Mouse (Mus musculus) spleen, postnatal 36 days (tissue): Measurements from ENCODE around the gene Eif3m.

Experiments
- DNase-seq, 2 experiments: peaks; one replicate each; pipeline ENCODE4 v3.0.0; 2022; ENCODE audit warnings: low spot score in 2 of 2, mixed read lengths in 1 of 2

The Eif3m gene

DNA sequence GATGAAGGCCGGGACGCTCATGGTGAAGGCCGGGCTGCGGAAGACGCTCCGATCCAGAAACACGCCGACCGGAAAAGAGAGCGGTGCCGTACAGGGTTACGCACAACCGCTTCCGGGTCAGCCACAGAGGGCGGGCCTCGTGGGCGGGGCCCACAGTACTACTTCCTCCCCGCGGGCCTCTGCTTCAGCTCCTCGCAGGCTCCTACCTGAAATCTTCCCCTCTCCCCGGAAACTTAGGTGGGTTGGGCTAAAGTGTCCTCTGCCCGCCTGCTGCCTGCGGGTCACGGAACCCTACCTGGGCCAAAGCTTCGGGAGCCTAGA is at the start of gene Eif3m:
Gene Eif3m, minus strand, starts transcription at position 114 of the 321 bp plus-strand sequence.
- DNase-seq: peak; percentile 93 to 94

DNA sequence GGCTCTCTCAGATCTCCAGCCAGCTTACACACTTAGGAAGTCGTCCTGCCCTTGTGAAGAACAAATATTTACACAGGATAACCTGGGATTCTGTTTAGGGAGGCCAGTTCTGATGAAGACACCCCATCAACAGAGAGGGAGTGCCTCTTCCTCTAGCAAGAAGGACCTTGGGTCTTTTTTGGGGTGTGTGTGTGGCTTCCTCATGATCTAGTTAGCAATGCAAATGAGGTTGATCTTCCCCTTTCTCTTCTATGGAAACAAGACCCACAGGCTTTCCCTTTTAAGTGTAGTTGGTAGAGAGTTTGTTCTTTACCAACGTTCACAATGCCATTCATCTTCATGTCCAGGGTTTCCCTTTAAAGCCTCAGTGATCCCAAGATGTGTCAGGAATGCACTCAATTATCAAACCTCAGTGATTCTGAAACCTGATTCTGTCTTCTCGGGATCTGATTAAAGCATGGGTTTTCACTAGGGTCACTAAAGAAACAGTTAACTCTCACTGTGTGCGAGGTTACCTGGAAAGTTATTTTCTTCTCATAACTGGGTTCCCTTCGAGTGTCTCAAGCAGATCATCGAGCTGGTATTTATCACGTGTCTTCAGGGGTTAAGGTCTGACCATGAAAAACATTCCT is 46.0 kb upstream of the Eif3m start:
- peak; percentile 13 to 14 for DNase-seq

DNA sequence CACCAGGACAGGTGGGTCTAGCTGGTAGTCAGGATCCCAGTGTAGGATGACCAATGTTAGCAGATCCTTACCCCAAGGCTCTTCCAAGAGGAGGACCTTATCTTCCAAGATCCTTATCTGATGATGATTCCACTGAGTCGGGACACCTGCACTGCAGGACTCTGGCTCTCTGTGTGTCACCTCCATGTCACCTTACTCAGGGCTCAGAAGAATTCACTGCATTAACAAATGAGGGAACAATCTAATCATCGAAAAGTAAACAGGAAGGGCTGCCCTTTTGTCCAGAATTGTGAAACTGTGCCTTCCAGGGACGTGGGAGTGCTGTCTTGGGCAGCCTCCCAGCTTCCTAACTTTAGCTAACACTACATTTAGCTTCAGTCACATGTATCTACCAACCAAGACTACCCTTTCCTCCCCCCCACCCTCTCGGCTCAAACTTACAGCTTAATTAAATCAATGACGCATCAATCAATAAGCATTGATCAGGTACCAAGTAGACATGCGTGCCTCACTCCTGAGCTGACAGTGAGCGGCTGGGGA is 41.8 kb upstream of the Eif3m start:
- DNase-seq: no peak

DNA sequence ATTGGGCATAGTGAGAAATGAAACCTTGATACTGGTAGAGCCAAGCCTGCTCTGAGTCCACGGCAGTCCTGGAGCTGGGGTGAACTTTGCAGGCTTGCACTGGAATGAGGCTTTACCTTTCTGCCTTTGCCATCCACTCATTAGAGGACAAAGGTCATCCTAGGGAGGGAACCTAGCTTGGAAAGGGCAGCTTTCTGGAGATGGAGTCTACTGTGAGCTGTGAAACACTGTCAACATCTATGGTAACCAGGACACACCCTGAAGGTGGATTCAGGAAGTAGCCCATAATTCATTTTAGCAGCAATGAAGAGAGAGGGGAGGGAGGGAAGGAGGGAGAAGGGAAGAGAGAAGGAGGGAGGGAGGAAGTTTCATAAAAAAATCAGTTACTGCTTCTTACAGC is 38.6 kb upstream of the Eif3m start:
- DNase-seq: no peak

DNA sequence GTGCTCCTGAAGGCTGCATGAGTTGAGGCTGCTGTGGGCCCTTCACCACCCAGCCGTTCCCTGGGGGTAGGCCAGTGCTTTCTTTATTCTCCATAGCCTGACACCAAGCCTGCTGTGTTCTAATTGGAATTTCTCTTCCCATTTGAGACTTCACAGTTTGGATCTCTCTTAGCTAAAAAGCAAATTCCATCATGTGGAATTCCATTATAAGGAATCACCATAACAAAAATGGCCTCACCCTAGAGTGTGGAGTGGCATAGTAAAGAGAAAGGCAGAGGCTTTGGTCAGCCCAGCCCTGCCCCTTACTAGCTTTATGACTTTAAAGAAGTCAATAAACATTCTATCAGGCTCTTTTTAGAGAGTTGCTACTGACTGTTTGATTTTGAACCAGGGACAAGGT is 31.4 kb upstream of the Eif3m start:
- no peak for DNase-seq

DNA sequence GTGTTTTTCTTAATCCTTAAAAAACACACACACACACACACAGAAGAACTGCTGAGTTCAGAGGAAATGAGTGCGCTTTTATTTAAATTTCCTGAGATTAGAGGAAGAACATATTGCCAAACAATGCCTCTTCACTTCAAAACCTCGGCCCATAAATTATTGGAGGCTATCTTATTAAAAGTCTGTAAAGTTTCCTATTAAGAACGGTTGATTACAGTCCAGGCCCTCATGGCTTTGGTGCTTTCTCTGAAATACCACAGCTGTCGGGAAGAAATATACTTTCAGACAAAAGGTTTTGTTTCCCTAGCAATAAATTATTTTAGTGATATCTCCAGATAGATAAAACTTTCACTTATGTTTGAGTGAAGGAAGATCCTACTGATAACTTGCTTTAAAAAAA is 26.3 kb upstream of the Eif3m start:
- no peak for DNase-seq

DNA sequence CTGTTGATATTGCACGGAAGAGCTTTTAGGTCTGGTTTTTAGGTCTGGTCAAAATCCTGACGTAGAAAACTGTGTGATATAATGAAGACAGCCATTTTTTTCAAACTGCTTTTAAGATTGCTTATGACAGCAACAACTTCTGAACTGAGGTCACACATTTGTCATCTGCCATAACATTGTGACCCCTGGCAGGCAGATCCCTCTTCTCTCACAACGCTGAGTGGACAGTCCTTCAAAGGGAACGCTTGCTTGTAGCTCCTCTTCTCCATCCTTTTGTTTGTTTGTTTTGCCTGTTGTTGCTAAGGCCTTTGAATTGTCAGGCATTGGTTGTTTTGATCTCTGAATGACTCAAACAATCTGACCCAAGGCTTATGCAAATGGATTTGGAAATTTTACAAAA is 24.0 kb upstream of the Eif3m start:
- DNase-seq: no peak

DNA sequence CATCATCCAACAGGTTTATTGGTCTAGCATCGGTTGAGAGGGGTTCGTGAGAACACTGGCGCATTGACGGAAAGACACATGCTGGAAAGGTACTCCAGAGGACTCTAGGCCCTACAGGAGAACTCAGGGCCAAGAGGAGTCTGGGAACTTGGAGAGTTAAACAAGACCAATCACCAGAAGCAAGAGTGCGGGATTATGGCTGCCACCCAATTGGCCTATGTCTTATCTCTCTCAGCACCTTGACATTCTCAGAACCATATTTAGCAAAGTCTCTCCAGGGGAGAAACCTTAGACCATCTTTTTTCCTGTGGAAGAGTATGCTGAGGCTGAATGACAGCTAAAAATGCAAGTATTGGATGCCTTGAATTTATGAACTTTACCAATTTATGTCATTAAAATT is 22.0 kb upstream of the Eif3m start:
- no peak for DNase-seq

DNA sequence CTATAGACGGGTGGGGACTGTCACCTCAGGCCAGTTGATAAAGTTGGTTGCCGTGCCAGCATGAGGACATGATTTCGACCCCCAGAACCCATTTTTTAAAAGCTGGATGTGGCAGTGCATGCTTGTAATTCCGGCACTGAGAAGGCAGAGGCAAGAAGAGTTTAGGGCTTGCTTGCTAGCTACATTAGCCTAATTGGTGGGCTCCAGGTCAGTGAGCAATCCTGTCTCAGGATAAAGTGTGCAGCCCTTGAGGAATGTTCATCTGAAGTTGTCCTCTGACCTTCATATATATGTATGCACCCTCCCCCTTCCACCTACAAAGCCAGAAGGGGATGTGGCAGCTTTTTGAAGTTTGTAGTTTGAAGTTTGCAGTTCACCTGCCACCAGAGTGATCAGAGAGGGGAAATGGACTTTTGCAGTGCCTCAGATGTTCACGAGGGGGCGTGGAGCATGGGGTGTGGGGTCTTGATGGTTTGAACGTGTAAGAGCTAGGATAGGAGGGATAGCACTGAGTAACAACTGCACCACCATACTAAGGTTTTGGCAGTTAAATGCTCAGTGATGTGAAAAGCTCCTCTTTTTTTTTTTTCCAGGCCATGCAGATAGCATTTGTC is 21.2 kb upstream of the Eif3m start:
- no peak for DNase-seq

DNA sequence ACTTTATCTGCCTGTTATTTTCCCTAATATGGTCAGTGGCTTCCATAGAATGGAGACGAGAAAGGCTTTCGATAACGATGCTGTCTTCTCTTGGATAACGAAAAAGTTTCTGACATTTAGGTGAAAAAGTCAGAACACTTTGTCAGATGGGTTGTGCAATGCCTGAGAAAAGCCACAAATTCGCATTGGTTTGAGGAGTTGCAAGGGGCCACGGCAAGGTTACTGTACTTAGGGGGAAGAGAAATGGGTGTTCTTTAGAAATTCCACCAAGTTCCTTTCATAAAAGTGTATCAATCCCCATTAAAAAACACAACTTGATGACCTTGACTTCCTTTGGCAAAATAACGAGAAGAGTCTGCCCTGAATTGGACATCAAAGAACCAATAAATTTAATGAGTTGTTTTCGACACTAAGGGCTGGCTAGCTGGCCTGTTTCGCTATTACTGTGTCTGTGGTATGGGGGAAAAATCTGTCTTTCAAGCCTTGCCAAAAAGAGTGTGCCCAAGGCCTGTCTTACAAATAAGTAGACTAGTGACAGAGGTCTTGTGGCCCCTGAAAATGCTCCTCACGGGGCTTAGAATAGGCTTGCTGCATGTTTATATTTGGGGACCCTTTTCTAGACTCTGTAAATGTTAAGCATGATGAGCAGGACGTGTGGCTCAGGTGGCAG is 19.7 kb upstream of the Eif3m start:
- DNase-seq: no peak

DNA sequence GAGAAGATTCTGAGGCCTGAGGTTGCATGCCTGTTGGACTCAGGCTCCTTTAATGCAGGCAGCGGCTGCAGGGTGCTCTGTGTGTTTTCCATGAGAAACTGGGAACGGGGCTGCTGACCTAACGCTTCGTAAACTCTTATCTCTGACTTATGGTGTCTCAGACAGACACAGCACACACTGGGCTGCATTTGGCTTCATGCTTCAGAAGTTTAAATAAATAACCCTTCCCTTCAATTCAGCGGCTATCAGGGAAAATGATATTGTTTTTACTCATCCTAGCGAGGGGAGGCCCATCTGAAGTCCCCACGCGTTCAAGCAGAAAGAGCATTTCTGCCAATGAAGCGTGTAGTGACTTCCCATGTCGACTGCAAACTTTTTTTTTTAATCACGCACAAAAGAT is 19.1 kb upstream of the Eif3m start:
- DNase-seq: no peak

DNA sequence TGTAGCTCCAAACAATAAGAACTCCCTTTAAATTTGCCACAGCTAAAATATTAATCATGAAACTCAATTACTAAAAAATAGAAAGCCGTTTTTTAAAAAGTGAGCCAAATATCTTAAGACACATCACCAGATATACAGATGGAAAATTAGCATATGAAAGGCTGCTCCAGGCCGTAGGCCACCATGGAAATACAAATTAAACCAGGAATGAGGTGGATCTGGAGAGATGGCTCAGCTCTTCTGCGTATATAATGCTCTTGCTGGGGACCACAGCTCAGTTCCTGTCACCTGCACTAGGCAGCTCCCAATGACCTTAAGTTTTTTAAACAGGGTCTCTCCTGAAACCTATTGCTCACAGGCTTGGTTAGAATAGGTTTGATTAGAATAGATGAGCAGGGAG is 17.2 kb upstream of the Eif3m start:
- DNase-seq: no peak

DNA sequence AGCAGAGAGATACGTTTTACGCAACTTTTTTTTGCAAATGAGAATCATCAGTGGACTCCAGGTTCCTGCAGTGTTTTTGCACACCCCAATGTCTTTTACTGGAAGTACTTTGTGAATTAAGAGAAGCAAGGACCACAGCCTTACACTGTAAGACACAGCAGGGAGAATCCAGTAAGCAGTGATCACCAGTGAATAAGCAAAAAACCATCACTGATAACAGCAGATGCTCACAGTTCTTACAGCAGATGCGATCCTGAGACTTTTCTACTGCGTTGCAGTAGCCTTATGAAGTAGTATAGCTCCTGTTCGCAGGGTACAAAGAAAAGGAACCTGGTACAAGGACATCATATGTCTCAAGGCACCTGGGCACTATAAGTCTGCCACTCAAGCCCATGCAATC is 13.6 kb upstream of the Eif3m start:
- no peak for DNase-seq

DNA sequence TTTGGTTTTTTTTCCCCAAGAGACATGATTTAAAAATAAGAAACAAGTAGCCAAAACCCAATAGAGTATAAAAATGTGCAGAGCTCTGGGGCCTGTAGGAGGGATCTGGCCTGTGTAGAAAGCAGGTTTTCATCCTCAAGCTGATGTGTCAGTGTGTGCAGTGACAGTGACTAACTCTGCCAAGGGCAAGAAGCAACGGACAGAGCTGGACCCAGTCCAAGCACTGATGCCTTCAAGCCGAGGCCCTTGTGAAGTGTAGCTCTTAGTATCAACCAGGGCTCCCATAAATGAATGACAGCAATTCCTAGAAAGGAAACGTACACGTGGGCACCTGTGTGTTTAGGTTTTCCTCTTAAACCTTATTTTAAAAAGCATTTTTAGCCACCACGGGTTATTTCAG is 11.9 kb upstream of the Eif3m start:
- no peak for DNase-seq

DNA sequence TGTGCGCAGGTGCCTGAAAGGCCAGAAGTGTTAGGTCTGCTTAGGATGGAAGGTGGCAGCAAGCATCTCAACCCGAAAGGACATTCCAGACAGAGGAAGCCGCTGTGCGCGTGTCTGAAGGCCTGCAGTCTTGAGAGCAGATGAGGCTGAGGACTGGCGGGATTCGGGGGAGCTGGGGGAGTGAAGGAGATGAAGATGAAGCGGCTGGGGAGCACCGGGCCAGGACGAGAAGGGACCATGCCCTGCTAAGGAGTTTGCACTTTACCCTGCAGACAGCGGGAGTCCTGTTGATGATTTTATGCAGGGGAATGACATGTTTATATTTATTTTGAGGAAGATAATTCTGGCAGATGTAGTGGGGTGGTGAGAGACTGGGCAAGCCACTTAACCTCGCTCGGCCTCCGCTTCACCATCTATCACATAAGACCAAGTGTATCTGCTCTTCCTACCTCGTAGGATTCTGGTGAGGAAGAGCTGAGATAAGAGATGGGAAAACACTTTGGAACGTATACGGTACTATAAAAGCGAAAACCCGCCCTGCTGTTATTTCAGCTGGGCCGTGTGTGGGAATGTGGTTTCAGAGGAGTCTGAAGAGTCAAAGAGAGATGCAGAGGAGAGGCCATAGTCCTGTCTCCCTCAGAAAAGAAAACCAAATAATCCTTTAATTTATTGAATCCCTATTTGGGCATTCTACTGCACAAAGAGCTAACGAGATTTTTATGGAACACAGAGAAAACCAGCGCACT is 10.2 kb upstream of the Eif3m start:
- no peak for DNase-seq

DNA sequence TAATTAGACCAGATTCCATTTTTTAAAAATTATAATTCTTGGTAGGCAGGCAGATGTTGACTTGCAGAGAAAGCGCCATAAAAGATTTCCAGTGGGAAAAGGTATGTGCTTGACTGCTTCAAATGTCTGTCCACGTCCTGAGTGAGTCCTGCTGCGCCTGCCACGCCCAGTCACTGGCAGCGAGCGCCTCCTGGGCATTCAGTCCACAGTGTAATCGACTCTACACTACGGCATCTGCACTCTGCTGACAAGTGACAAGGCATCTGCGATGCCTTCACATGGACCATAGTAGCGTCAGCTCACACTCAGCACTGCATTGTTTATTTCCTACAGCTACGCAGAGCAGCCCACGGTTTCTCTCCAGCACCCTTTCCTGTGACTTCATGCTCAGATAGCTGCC is 8.7 kb upstream of the Eif3m start:
- DNase-seq: peak in 1 of 2 experiments; percentile 57

DNA sequence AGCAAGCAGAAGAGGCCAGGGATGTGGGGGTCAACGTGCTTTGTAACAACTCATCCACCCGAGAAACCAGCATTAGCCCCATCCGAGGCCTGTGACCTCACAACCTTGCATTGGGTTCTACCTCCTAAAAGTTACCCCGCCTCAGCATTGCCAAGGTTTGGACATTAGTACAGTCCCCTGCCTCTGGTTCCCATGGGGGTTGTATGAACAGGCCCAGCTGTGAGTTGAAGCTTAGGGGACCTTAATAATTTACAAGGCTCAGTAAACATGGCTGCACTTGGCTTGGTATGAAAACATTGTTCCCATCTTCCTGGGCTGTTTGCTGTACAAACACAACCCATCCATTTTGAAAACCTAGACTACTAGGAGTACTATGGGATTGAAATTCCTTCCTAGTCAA is 6.9 kb upstream of the Eif3m start:
- no peak for DNase-seq

DNA sequence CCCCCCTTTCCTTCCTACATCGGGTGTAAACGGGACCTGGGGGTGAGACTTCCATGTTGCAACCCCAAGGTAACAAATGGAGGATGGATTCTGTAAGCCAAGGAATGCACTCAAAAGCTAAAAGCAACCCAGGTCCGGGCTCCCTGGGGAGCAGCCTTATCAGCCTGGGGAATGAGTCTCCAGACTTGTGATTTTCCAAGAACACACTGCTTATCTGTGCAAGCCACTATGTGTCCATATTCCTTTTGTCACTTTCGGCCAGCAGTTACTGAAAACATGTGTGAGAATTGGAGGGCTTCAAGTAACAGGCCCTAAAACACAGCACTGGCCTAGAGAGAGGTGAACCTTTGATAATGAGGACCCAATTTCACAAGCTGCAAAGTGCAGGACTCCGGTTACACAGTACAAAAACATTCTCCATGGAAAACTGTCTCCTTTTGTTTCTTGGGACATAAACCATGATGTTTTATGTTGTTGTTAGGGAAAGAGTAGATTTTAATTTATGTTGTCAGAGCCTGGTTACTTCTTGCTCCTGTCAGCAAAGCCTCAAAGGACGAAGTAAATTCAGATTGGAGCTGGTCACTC is 6.2 kb upstream of the Eif3m start:
- DNase-seq: peak in 1 of 2 experiments; percentile 24

DNA sequence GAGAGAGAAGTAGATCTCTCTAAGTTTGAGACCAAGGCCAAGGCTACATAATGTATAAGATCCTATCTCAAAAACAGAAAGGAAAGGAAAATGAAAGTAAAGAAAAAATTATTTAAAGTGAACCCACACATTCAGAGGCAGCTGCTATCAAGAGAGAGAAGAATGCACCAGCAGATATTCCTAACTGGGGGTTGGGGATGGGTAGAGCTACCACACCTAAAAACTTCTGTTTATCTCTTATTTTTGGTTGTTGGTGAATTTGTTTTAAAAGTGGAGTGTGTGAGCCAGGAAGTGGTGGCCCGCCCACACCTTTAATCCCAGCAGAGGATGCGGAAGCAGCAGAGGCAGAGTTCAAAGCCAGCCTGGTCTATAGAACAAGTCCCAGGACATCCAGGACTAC is 5.0 kb upstream of the Eif3m start:
- DNase-seq: peak; percentile 23 to 46

DNA sequence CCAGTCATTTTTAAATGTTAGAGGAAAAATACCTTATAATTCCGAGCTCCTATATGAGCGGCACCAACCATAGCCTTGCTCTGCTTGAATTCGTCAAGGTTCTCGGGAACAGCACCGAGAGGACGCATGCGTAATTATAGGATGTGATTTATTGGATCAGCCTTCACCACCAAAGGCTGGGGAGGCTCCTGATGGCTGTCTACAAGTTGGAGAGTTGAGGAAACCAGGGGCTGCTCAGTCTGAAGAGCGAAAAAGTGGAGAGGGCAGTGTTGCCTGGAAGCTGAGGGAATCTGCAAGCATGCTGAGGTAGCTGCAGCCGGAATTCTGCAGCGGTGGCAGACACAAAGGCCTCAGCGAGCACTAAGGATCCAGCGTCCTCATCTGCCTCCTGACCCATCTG is 4.4 kb upstream of the Eif3m start:
- DNase-seq: no peak

DNA sequence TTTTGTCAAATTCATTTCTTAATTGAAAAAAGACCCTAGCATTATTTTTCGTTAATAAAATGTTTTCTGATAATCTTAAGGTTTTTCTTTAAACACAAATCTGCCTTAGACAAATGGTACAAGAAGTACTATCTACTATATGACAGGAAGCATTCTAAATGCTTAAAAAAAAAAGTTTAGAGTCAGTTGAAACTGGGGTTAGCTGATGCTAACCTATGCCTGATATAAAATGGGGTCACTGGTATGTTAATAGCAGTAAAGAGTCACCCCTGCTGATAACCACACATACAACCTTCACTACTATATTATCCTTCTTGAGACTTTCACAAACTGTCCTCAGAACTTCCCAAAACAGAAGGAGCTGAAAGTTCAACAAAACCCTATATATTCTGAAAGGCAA is 2.6 kb upstream of the Eif3m start:
- no peak for DNase-seq

DNA sequence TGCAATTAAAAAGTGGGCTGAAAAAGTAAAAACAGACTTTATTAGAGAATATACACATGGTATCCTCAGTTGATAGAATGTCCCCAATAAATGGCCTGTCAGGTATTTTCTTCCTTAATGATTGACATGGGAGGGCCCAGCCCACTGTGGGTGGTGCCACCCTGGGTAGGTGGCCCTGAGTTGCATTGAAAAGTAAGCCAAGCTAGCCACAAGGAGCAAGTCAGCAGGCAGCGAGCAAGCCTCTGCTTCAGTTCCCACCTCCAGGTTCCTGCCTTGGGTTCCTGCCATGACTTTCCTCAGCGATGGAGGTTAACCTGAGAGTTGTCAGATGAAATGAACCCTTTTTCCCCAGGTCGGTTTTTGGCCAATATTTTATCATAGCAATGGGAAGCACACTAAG is 922 bp upstream of the Eif3m start:
- DNase-seq: peak in 1 of 2 experiments; percentile 21
